Mouse (Mus musculus) hindbrain, embryonic 16.5 days (tissue): Measurements from ENCODE around the gene Rab31. TPM values are rescaled to one million over a fixed set of nuclear protein-coding genes. Genes with fewer than 3 reads are reported as not detected.
A peak's percentile ranks its signal among the peaks of the same experiment; 100 is the strongest.

Experiments
- ATAC-seq: fragments of 200-750 bp; cut with Nextera tagmentation; 2 replicates; pipeline ENCODE4 v1.8.0; 2017; ENCODE audit warnings: moderate TSS enrichment, moderate library complexity
- H3K27ac ChIP-seq: fragments of 300-500 bp; sonication (generic); 2 replicates; pipeline ENCODE4 v1.5.1; 2014; ENCODE audit warnings: low read depth, mild to moderate bottlenecking, control low read depth, low read length, moderate library complexity
- H3K27me3 ChIP-seq: fragments of 300-500 bp; sonication (generic); replicated peaks from 2 replicates; pipeline ENCODE4 v1.6.1; 2014; ENCODE audit warnings: low read length; ENCODE audit not compliant: control insufficient read depth, insufficient read depth
- H3K36me3 ChIP-seq: fragments of 300-500 bp; sonication (generic); 2 replicates; pipeline ENCODE4 v1.6.1; 2014; ENCODE audit warnings: mild to moderate bottlenecking, low read length, moderate library complexity, mixed read lengths; ENCODE audit not compliant: control insufficient read depth, insufficient read depth
- H3K4me1 ChIP-seq: fragments of 300-500 bp; sonication (generic); 2 replicates; pipeline ENCODE4 v1.6.1; 2014; ENCODE audit warnings: low read depth, low read length; ENCODE audit not compliant: control insufficient read depth, insufficient read depth
- H3K4me2 ChIP-seq: fragments of 300-500 bp; sonication (generic); 2 replicates; pipeline ENCODE4 v1.6.1; 2014; ENCODE audit warnings: mild to moderate bottlenecking, low read length, control low read depth, moderate library complexity
- H3K4me3 ChIP-seq: fragments of 300-500 bp; sonication (generic); 2 replicates; pipeline ENCODE4 v1.5.1; 2014; ENCODE audit warnings: mild to moderate bottlenecking, low read length, control low read depth, moderate library complexity
- H3K9ac ChIP-seq: fragments of 300-500 bp; sonication (generic); 2 replicates; pipeline ENCODE4 v1.6.1; 2014; ENCODE audit warnings: low read depth, mild to moderate bottlenecking, control low read depth, low read length, moderate library complexity
- H3K9me3 ChIP-seq: fragments of 300-500 bp; sonication (generic); 2 replicates; pipeline ENCODE4 v1.6.1; 2014; ENCODE audit warnings: mild to moderate bottlenecking, low read length, moderate library complexity; ENCODE audit not compliant: control insufficient read depth
- WGBS: fragments of 180-500 bp; shearing (Covaris S2); extraction: QIAGEN DNeasy Blood & Tissue Kit; methylation state at CpG from one replicate; pipeline ENCODE4 v1.1.7; 2014; 5-methylcytosine and 5-hydroxymethylcytosine counted together
- polyA plus RNA-seq: library from polyadenylated mRNA; unstranded; fragments of >200 nt; fragmentation: Nextera tagmentation; extraction: Ambion mirVana; gene quantifications from 2 replicates; pipeline ENCODE4 v1.2.1, GENCODE M21; 2015

The Rab31 gene
- polyA plus RNA-seq, 1 experiment from 2014 or later, result 70.0 TPM

- Histone ChIP-seq H3K4me2 (no peak overlapping the region), H3K36me3 (peaks cover 3% of the 10 kb centered on the region; the same call in 1 of the 2 replicates), H3K27ac (no peak overlapping the region), H3K4me3 (no peak overlapping the region), H3K9me3 (no peaks in the 10 kb centered on the region), H3K9ac (no peak overlapping the region), H3K27me3 (no peaks in the 10 kb centered on the region), H3K4me1 (no peaks in the 10 kb centered on the region)
- no peak for ATAC-seq
- 83% methylated on average over 8 of the region's 8 CpGs for whole genome bisulfite sequencing
Observed at GRCm38 (mm10) chr17:65656076-65656475, 116.5 kb downstream of the Rab31 start.

- Histone ChIP-seq H3K9ac (no peak overlapping the region), H3K9me3 (no peaks in the 10 kb centered on the region), H3K4me3 (no peak overlapping the region), H3K36me3 (peaks cover 3% of the 10 kb centered on the region; the same call in 1 of the 2 replicates), H3K27ac (no peak overlapping the region), H3K4me2 (no peak overlapping the region), H3K4me1 (no peaks in the 10 kb centered on the region), H3K27me3 (no peaks in the 10 kb centered on the region)
- WGBS, result 70% methylated on average over 4 of the region's 4 CpGs
- no peak for ATAC-seq
Observed at GRCm38 (mm10) chr17:65655608-65656007, 116.9 kb downstream of the Rab31 start.

- Histone ChIP-seq H3K4me2 (no peak overlapping the region), H3K4me3 (no peak overlapping the region), H3K36me3 (peaks cover 3% of the 10 kb centered on the region; the same call in 1 of the 2 replicates), H3K9ac (no peak overlapping the region), H3K4me1 (no peaks in the 10 kb centered on the region), H3K27ac (no peak overlapping the region), H3K9me3 (no peaks in the 10 kb centered on the region), H3K27me3 (no peaks in the 10 kb centered on the region)
- no peak for ATAC-seq
- 77% methylated on average over 6 of the region's 6 CpGs for WGBS
Observed at GRCm38 (mm10) chr17:65650598-65650997, 122.0 kb downstream of the Rab31 start.

DNA sequence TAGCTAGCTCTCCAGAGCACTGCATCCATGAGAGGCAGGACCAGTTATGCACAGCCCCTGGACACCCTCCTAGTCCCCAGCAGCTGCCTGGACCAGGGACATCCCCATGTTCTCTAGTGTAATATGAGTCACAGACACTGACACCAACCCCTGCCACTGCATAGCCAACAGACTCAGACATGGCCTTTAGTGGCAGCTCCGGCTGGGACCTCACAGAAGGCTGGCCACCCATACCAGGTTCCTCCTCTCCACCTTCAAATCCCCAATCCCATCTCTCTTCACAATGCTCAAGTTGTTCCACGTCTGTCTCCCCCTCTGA, 123.4 kb downstream of the Rab31 start:
- H3K4me3 ChIP-seq, result no peak overlapping the region
- no peak overlapping the region for H3K4me2 ChIP-seq
- H3K4me1 ChIP-seq, result no peaks in the 10 kb centered on the region
- H3K9me3 ChIP-seq, result no peaks in the 10 kb centered on the region
- H3K9ac ChIP-seq, result no peak overlapping the region
- H3K36me3 ChIP-seq, result peaks cover 3% of the 10 kb centered on the region; the same call in 1 of the 2 replicates
- no peak for ATAC-seq
- H3K27me3 ChIP-seq, result no peaks in the 10 kb centered on the region
- no peak overlapping the region for H3K27ac ChIP-seq
- WGBS, result 93% methylated on average over 2 of the region's 2 CpGs

DNA sequence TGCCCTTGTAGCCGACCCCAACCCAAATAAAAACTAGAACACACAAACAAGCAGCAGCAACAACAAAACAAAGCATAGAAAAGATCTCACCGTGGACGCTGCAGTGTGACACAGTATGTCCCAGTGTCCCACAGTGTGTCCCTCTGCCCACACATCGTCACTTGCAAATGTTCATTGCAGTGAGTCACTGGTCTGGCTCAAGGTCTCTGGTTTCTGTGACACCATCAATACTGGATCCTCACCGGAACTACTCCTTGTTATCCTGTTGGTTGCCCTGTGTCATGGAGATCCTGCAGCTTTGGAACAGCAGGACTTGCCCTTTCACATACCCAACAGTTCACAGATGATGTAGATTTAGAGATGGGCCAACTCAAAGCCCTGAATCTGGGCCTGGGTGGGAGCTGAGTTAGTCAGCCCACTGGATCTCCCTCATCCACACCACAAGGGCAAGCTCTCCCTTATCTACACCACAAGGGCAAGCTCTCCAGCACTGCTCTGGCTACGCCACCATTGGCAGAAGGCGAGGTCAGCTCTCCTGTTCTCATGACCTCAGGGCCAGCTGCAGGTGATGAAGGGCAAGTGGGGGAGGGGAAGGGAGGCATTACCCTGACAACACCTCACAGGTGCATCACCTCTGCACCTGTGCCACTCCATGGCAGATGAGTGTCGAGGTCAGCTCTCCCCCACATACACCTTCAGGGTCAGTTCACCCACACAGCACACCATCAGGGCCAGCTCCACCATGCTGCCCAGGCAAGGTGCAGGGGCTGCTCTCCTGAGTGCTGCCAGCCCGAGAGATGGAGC, 124.0 kb downstream of the Rab31 start:
- no peak overlapping the region for H3K4me2 ChIP-seq
- H3K36me3 ChIP-seq, result peaks cover 3% of the 10 kb centered on the region; the same call in 1 of the 2 replicates
- no peaks in the 10 kb centered on the region for H3K9me3 ChIP-seq
- H3K4me1 ChIP-seq, result peaks cover under 1% of the 10 kb centered on the region
- H3K27ac ChIP-seq, result no peak overlapping the region
- no peaks in the 10 kb centered on the region for H3K27me3 ChIP-seq
- no peak overlapping the region for H3K4me3 ChIP-seq
- WGBS, result 80% methylated on average over 9 of the region's 9 CpGs
- H3K9ac ChIP-seq, result no peak overlapping the region
- ATAC-seq, result peak; percentile 46; the same call in 1 of the 2 replicates

DNA sequence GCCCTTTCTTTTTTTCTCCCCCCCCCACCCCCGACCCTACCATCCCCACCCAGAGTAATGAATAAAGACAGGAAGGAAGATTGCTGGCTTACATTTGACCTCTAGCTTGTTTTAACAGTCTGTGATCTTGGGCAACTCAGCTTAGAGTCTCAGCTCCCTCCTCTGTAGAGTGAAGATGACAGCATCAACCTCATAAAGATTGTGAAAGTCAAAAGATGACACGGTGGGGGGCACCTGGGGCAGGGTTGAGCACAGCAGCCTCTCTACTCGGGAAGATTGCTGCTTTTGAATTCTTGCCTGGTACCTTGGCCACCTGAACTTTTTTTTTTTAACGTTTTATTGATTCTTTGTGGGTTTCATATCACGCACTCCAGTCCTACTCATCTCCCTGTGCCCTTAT, 124.6 kb downstream of the Rab31 start:
- no peak for ATAC-seq

DNA sequence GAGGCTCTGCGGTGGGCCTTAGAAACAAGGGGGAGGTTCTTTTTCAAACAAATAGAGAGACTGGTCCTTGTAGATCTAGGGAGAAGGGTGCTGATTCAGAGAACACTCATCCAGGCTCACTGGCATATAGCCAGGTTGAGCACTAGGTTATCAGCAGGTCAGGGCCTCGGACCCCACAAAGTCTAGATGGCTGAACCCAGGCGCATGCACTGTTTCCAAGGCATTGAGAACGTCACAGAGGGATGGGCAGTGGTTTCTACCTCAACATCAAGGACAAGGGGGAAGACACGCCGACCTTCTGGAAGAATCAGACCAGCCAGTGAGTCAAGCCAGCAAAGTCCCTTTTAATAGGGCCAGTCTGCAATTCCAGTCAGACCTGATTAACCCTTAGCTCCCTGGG, 125.3 kb downstream of the Rab31 start:
- Histone ChIP-seq H3K9ac (no peak overlapping the region), H3K27me3 (no peaks in the 10 kb centered on the region), H3K9me3 (no peaks in the 10 kb centered on the region), H3K36me3 (peaks cover 3% of the 10 kb centered on the region; the same call in 1 of the 2 replicates), H3K4me2 (no peak overlapping the region), H3K27ac (no peak overlapping the region), H3K4me3 (no peak overlapping the region), H3K4me1 (peaks cover 13% of the 10 kb centered on the region)
- WGBS, result 78% methylated on average over 6 of the region's 6 CpGs
- no peak for ATAC-seq

More for the DNA sequence above, 124.6 kb downstream of the Rab31 start:
- H3K4me2 ChIP-seq, result no peak overlapping the region
- H3K36me3 ChIP-seq, result peaks cover 3% of the 10 kb centered on the region; the same call in 1 of the 2 replicates
- H3K4me3 ChIP-seq, result no peak overlapping the region
- no peaks in the 10 kb centered on the region for H3K27me3 ChIP-seq
- H3K9ac ChIP-seq, result no peak overlapping the region
- H3K27ac ChIP-seq, result no peak overlapping the region
- peaks cover 7% of the 10 kb centered on the region for H3K4me1 ChIP-seq
- 51% methylated on average over 5 of the region's 5 CpGs for WGBS
- H3K9me3 ChIP-seq, result no peaks in the 10 kb centered on the region

DNA sequence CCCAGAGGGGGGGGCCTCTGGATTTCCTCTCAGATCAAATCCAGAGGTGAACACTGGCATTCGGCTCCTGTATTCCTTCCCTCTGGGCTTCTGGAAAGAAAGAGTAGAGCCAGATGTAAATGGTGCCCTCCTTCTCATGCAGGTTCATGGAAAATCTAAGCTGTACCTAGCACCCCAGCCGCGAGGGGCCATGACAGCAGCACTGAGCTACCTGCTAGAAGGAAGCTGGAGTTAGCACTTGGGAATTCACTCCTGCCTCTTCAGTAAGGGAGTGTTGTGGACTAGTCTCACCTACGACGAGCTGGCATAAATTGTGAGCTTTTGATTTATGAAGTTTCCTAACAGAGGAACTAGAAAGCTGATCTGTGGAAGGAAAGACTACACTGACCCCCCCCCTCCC, 129.0 kb downstream of the Rab31 start:
- Histone ChIP-seq H3K4me3 (no peak overlapping the region), H3K9ac (no peak overlapping the region), H3K4me1 (peaks cover 13% of the 10 kb centered on the region), H3K36me3 (no peaks in the 10 kb centered on the region), H3K27ac (peak overlapping the region; percentile 36; the same call in 1 of the 2 replicates), H3K4me2 (no peak overlapping the region), H3K27me3 (no peaks in the 10 kb centered on the region), H3K9me3 (no peaks in the 10 kb centered on the region)
- ATAC-seq, result no peak
- WGBS, result 83% methylated on average over 5 of the region's 5 CpGs

DNA sequence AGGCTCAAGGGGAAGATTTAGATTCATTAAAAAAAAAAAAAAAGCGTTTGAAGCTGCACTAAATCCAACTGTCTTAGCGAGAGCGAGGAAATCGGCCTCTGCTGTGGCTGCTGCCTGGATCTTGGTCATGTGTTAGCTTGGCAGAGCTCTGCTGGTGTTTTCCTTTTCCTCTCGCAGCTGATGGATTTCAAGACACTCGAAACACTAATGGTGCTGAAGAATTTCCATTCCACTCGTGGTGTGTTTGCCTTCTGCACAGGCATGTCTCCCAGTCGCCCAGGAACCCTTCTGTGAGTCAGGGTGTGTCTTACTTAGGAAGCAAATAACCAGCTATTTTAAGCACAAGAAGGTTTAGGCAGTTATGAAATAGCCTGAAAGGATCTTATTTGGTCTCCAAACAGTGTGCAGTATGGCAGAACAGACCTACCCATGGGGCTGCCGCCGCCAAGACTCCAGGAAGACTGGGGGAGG, 129.5 kb downstream of the Rab31 start:
- 39% methylated on average over 10 of the region's 10 CpGs for WGBS
- no peak overlapping the region for H3K4me3 ChIP-seq
- peaks cover 13% of the 10 kb centered on the region for H3K4me1 ChIP-seq
- H3K36me3 ChIP-seq, result no peaks in the 10 kb centered on the region
- H3K27me3 ChIP-seq, result no peaks in the 10 kb centered on the region
- no peaks in the 10 kb centered on the region for H3K9me3 ChIP-seq
- peak; percentile 63 for ATAC-seq
- H3K27ac ChIP-seq, result peak overlapping the region; percentile 36
- H3K9ac ChIP-seq, result no peak overlapping the region
- no peak overlapping the region for H3K4me2 ChIP-seq
